Mouse (Mus musculus) lung, adult 2 months (tissue): ENCODE measurements at regions not wholly inside any gene's neighbourhood (a gene's known extent, or its start where the extent isn't known, plus 50 kb on each side); places are given as distances from the start of the nearest gene placed in this dataset.

Experiments used
- CTCF ChIP-seq: fragments of 200-500 bp; IDR thresholded peaks from 2 replicates; pipeline ENCODE4 v1.5.1; 2011; ENCODE audit warnings: mild to moderate bottlenecking, low read length, control low read depth; ENCODE audit not compliant: insufficient read depth
- POLR2A ChIP-seq: fragments of 200-500 bp; IDR thresholded peaks from 2 replicates; pipeline ENCODE4 v1.6.1; 2011; ENCODE audit warnings: low read depth, mild to moderate bottlenecking, control low read depth, low read length, borderline replicate concordance; ENCODE audit errors: extremely low read depth

DNA sequence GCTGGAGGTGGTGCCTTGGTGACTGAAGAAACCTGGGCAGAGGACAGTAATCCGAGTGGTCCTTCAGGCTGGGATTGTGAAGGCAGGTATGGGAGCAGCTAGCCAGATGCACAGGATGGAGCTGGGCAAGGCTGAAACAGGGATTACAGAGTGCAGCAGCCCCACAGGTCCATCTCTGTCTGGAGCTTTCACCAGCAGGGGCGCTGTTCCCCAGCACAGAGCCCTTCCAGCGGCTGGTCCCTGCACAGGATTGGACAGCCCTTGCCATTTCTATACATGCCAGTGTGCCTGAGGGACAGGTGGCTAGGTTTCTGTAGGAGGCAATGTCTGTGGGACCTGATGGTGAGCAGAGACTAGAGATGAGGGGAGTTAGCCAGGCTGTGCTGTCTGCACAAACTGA is 428.3 kb downstream of the Ptpru start:
- TF ChIP-seq POLR2A = no peak
- peak; percentile 51 for TF ChIP-seq CTCF
